Mouse (Mus musculus) neural tube, embryonic 10.5 days (tissue): ENCODE measurements around the gene Pnkp.

Source experiments
- DNase-seq: peaks from one replicate; pipeline ENCODE4 v3.0.0-alpha.2; 2017; ENCODE audit warnings: low spot score; ENCODE audit errors: extremely low spot score

Pnkp gene

DNA sequence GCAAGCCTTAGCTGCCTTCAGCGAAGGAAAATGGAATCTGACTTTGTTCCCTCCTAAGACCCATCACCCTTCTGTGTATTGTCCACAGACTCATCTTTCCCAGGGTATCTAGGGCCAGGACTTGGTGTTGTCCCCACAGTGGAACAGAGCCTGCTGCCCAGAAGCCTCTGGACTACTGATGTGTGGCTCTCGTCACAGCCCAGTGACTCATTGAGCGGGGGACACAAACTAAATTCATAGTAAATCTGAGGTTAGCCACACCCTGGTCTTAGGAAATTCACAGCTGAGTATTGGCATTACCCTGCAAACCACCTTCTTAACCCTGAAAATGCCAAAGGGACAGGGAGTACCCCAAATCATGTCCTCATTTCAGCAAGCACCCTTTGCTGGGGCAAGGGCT, 30.2 kb upstream of the Pnkp start:
- DNase-seq: no peak

GRCm38 (mm10) chr7:44828706-44829105, 28.2 kb upstream of the Pnkp start:
- DNase-seq: no peak

GRCm38 (mm10) chr7:44832763-44833162, 24.2 kb upstream of the Pnkp start:
- DNase-seq: no peak

- no peak for DNase-seq
These were observed 21.4 kb upstream of the Pnkp start for GRCm38 (mm10) chr7:44835373-44836015.

DNA sequence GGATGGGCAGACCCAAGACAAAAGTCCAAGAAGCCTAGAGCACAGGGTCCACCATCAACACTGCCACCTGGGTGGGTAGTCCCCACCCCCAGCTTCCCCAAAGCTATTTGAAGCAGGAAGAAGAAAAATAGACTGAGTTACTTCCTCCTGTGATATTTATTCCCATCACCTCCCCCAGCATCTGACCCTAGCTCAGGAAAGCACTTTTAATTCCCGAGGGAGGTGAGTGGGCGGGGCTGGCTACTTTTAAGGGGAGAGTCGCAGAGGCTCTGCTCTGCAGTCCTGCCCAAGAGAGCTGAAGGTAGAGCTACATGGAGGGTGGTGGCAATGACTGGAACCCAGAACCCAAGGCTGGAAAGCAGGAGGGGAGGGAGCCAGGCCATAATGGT, 20.9 kb upstream of the Pnkp start:
- DNase-seq: no peak

DNA sequence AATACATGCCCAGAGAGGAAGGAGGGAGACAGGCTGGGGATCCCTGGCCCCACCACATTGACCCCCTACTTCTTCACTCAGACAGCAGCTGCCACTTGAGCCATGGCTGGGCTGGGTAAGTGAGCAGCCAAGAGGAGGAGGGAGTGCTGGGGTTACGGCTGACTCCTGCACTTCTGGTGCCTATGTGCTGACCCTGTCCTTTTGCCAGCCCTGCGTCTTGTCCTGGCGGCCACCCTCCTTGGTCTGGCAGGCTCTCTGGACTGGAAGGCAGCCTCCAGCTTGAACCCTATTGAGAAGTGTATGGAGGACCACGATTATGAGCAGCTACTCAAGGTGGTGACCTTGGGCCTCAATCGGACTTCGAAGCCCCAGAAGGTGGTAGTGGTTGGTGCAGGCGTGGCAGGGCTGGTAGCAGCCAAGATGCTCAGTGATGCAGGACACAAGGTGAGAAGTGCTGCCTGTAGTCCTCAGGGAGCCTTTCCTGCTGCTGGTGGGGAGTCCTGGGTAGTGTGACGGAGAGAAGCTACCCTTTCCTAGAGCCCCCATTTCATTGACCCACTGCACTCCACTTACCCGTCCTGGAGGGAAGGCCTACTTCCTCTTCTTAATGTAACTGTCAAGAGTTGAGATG, 20.4 kb upstream of the Pnkp start:
- DNase-seq: no peak

DNA sequence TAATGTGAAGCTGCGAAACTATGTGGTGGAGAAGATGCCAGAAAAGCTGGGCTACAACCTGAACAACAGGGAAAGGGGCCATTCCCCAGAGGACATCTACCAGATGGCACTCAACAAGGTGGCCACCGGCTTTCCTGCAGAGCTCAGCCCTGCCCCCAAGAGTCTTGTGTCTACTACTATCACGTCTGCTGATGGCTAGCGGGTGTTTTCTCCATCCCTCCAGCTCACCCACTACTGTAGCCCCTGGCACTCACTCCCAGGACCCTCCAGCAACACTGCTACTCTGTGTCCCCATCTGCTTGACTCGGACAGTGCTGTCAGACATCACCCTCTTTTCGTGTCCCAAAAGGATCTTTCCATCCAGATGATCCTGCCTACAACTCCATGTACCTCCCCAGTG, 18.9 kb upstream of the Pnkp start:
- no peak for DNase-seq

DNA sequence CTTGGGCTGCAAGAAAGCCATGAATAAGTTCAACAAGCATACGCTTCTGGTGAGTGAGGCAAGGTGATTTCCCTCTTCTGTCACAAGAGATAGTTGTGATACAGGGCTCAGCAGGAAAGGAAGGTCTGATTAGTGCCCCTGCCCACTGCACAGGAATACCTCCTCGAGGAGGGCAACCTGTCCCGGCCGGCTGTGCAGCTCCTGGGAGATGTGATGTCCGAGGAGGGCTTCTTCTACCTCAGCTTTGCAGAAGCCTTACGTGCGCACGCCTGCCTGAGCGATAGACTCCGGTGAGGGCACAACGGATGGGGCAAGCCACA, 17.8 kb upstream of the Pnkp start:
- DNase-seq: no peak

GRCm38 (mm10) chr7:44839491-44840191, 17.3 kb upstream of the Pnkp start:
- peak; percentile 54 for DNase-seq

- DNase-seq: no peak
These were observed 16.5 kb upstream of the Pnkp start for GRCm38 (mm10) chr7:44840426-44840825.

- DNase-seq: no peak
These were observed 15.0 kb upstream of the Pnkp start for GRCm38 (mm10) chr7:44841825-44842463.

DNA sequence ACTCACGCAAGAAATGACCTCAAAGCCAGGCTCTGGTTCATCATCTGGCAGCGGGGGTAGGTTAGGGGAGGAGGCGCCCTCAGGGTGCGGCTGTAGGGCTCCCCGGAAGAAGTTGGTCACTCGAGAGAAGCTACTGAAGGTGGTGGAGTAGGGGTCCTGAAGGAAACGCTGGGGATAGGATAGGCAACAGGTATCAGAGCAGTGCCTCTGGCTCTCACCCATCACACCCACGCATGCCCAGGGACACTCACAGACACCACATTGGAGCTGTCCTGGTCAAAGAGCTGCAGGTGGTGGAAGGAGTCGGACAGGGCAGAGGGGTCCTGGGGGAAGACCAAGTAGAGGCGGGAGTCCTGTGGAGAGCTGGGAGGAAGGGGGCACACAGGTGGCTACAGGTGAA, 11.9 kb upstream of the Pnkp start:
- no peak for DNase-seq

GRCm38 (mm10) chr7:44846804-44847203, 10.1 kb upstream of the Pnkp start:
- no peak for DNase-seq

- DNase-seq: no peak
These were observed 9.2 kb upstream of the Pnkp start for GRCm38 (mm10) chr7:44847772-44848171.

GRCm38 (mm10) chr7:44848561-44849415, 8.2 kb upstream of the Pnkp start, which contains the start of the genes Akt1s1 and Tbc1d17:
Akt1s1 (plus strand) TSS chr7:44848991.
Tbc1d17 (minus strand) TSS chr7:44849079.
- peak; percentile 94 for DNase-seq

- DNase-seq: peak; percentile 90
These were observed 7.4 kb upstream of the Pnkp start for GRCm38 (mm10) chr7:44849416-44850111.

DNA sequence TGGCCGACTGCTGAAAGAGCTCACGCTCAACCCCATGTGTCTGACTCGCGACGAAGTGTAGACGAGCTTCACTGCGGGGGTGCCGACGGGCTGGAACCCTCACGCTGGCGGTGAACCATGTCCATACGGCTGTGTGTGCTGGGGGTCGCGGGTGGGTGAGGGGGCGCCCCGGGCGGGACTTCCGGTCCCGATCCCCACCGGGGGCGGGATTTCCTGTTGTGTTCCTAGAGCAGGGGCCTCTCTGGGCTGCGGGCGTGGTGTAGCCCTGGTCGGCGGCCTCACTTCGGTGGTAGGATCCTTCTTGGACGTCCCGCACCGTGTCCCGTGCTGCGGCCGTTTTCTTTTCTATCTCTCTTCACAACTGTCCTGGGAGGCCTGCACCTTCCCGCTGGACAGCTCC, 6.8 kb upstream of the Pnkp start:
- DNase-seq: peak; percentile 79

DNA sequence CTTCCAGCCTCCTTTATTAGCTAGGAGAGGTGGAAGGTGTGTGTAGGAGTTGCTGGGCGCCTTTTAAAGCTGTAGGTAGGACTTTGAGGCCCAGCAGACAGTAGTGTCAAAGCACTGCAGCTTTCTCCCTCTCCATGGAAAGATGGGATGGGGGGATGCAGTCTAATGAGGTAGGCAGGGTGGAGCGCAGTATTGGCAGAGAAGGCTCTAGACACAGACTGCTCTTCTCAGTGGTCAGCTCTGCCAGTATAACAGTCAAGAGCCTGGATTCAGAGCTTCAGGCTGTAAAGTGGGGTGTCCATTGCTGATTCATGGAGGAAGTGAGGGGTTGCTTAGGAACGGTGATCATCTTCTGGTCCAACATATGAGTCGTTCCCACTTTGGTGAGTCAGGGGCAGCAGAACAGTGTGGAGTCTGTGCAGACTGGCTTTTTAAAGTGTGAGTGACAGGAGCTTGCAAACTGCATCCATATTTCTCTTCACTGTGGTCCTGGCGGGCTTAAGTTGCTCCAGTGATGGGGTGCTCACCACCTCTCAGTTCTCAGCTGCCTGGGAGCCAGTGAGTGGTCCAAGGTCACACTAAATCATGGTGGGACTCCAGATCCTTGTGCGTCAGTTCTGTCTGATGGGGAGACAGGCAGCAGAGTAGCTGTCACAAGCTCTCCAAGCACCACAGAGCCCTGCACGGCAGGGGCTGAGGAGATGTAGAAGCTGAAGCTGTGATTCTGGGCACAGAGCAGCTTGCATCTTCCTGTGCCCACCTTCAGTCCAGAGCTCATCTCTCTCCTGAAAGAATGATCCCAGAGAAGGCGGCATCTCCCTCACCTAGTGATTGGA, 5.9 kb upstream of the Pnkp start:
- DNase-seq: no peak

DNA sequence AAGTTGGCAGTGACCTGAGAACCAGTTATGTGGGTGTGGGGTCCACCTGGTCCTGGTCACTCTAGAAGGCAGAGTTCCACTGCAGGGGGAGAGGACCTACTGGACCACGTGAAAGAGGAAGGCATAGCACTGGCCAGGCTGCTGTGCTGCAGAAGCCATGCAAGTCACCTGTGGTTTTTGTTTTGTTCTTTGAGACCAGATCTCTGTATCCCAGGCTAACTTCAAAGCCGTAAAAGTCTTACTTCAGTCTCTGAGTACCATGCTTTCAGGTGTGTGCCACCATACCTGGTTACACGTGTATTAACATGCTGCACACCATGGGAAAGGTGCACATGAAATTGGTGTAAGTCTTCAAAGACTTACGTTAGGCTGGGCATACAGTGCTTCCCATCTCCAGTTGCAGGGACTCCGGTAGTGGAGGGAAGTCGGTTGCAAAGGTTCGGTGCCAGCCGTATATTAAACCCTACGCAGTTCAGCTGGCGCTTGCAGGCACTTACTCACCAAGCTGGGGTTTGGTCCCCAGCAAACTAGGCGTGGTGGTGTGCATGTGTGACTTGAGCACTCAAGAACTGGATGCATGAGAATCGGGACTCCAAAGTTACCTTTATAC, 5.2 kb upstream of the Pnkp start:
- DNase-seq: no peak
